Mouse (Mus musculus) midbrain, embryonic 14.5 days (tissue): ENCODE data around the gene Lsamp. TPM values are rescaled to one million over a fixed set of nuclear protein-coding genes. Genes with fewer than 3 reads are reported as not detected.

Experiments used
- ATAC-seq: fragments of 200-750 bp; cut with Nextera tagmentation; 2 replicates; pipeline ENCODE4 v1.8.0; 2017; ENCODE audit warnings: moderate number of reproducible peaks, moderate library complexity; ENCODE audit not compliant: low FRiP score, low TSS enrichment
- DNase-seq: peaks from one replicate; pipeline ENCODE4 v3.0.0-alpha.2; 2015
- H3K27ac ChIP-seq: fragments of 300-500 bp; sonication (generic); replicated peaks from 2 replicates; pipeline ENCODE4 v1.5.1; 2014; ENCODE audit warnings: mild to moderate bottlenecking, low read depth, low read length, moderate library complexity
- H3K27me3 ChIP-seq: fragments of 300-500 bp; sonication (generic); 2 replicates; pipeline ENCODE4 v1.6.1; 2014; ENCODE audit warnings: low read length, control low read depth, mixed read lengths; ENCODE audit not compliant: control insufficient read depth, insufficient read depth
- H3K36me3 ChIP-seq: fragments of 300-500 bp; sonication (generic); 2 replicates; pipeline ENCODE4 v1.6.1; 2014; ENCODE audit warnings: low read length, control low read depth; ENCODE audit not compliant: control insufficient read depth, insufficient read depth
- H3K4me1 ChIP-seq: fragments of 300-500 bp; sonication (generic); 2 replicates; pipeline ENCODE4 v1.6.1; 2014; ENCODE audit warnings: mild to moderate bottlenecking, antibody characterized with exemption, low read length, control low read depth; ENCODE audit not compliant: control insufficient read depth, insufficient read depth
- H3K4me2 ChIP-seq: fragments of 300-500 bp; sonication (generic); 2 replicates; pipeline ENCODE4 v1.6.1; 2014; ENCODE audit warnings: mild to moderate bottlenecking, low read length, moderate library complexity
- H3K4me3 ChIP-seq: fragments of 300-500 bp; sonication (generic); replicated peaks from 2 replicates; pipeline ENCODE4 v1.5.1; 2014; ENCODE audit warnings: low read depth, low read length
- H3K9ac ChIP-seq: fragments of 300-500 bp; sonication (generic); replicated peaks from 2 replicates; pipeline ENCODE4 v1.6.1; 2014; ENCODE audit warnings: mild to moderate bottlenecking, low read length, moderate library complexity
- H3K9me3 ChIP-seq: fragments of 300-500 bp; sonication (generic); 2 replicates; pipeline ENCODE4 v1.6.1; 2016; ENCODE audit warnings: low read length, control low read depth, mixed read lengths; ENCODE audit not compliant: control insufficient read depth
- WGBS: fragments of 180-500 bp; shearing (Covaris S2); extraction: QIAGEN DNeasy Blood & Tissue Kit; methylation state at CpG from one replicate; pipeline ENCODE4 v1.1.7; 2014; 5-methylcytosine and 5-hydroxymethylcytosine counted together
- polyA plus RNA-seq: library from polyadenylated mRNA; unstranded; fragments of >200 nt; fragmentation: Nextera tagmentation; extraction: Ambion mirVana; gene quantifications from 2 replicates; pipeline ENCODE4 v1.2.1, GENCODE M21; 2014

Gene Lsamp
- polyA plus RNA-seq, 1 experiment from 2014 or later: 79.5 TPM

GRCm38 (mm10) chr16:42113246-42113645 is 2129.1 kb downstream of the Lsamp start:
- 91% methylated on average over 2 of the region's 2 CpGs for WGBS
- no peaks in the 10 kb centered on the region for H3K9me3 ChIP-seq
- no peak overlapping the region for H3K9ac ChIP-seq
- H3K4me3 ChIP-seq: no peak overlapping the region
- DNase-seq: no peak
- no peaks in the 10 kb centered on the region for H3K27me3 ChIP-seq
- no peaks in the 10 kb centered on the region for H3K36me3 ChIP-seq
- no peak overlapping the region for H3K4me2 ChIP-seq
- ATAC-seq: no peak
- no peak overlapping the region for H3K27ac ChIP-seq
- no peaks in the 10 kb centered on the region for H3K4me1 ChIP-seq

GRCm38 (mm10) chr16:42121788-42122187 is 2137.6 kb downstream of the Lsamp start:
- 88% methylated on average over 6 of the region's 6 CpGs for WGBS
- no peaks in the 10 kb centered on the region for H3K9me3 ChIP-seq
- no peaks in the 10 kb centered on the region for H3K27me3 ChIP-seq
- H3K36me3 ChIP-seq: no peaks in the 10 kb centered on the region
- no peak overlapping the region for H3K27ac ChIP-seq
- H3K4me1 ChIP-seq: no peaks in the 10 kb centered on the region
- no peak overlapping the region for H3K9ac ChIP-seq
- DNase-seq (no peak), ATAC-seq (no peak)
- H3K4me2 ChIP-seq: no peak overlapping the region
- no peak overlapping the region for H3K4me3 ChIP-seq

DNA sequence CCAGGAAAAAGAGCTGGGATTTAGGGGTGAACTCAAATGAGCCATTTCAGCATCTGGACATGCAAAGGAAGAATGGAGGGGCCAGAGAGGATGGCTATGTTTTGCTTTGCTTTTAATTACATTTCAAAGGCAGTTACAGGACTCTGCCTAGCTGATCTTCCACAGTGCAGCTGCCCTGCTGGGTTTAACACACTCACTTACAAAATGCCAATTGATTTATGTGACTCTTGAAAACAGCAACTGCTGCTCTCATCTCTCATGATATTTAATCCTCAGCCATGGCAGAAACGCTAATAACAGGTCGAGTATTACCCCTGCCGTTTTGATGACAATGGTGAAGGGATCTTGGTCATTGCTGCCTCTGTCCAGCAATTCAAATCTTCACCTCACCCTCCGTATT is 2139.7 kb downstream of the Lsamp start:
- Histone ChIP-seq H3K4me3 (no peak overlapping the region), H3K4me1 (no peaks in the 10 kb centered on the region), H3K9ac (no peak overlapping the region), H3K9me3 (no peaks in the 10 kb centered on the region), H3K4me2 (no peak overlapping the region), H3K27me3 (no peaks in the 10 kb centered on the region), H3K27ac (no peak overlapping the region), H3K36me3 (no peaks in the 10 kb centered on the region)
- WGBS: 40% methylated on average over 4 of the region's 4 CpGs
- ATAC-seq (no peak), DNase-seq (no peak)

- ATAC-seq (no peak), DNase-seq (no peak)
- no peak overlapping the region for H3K9ac ChIP-seq
- no peak overlapping the region for H3K27ac ChIP-seq
- H3K4me2 ChIP-seq: no peak overlapping the region
- H3K4me1 ChIP-seq: no peaks in the 10 kb centered on the region
- H3K36me3 ChIP-seq: no peaks in the 10 kb centered on the region
- H3K27me3 ChIP-seq: no peaks in the 10 kb centered on the region
- WGBS: 86% methylated on average over 2 of the region's 2 CpGs
- no peaks in the 10 kb centered on the region for H3K9me3 ChIP-seq
- no peak overlapping the region for H3K4me3 ChIP-seq
Observed at GRCm38 (mm10) chr16:42126061-42126460, 2141.9 kb downstream of the Lsamp start.

DNA sequence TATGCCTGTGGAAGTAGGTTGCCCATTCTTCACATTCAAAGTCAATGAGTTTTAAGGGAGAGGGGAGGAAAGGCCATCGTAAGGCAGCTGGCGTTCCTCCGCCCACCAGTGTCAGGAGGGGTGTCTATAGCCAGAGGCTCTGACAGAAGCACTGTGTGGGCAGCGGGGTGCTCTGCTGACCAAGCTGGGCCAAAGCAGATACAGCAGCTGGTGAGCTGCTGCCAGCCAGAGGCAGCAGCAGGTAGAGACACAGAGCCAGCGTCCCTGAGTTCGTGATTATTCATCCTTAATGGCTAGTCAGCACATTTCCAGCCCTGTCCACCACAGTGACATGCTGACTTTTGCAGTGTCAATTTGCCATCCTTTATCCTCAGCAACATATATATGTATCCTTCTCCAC is 2163.0 kb downstream of the Lsamp start:
- Histone ChIP-seq H3K4me1 (no peaks in the 10 kb centered on the region), H3K9me3 (no peaks in the 10 kb centered on the region), H3K4me2 (no peak overlapping the region), H3K27ac (no peak overlapping the region), H3K4me3 (no peak overlapping the region), H3K27me3 (no peaks in the 10 kb centered on the region), H3K9ac (no peak overlapping the region), H3K36me3 (no peaks in the 10 kb centered on the region)
- ATAC-seq (no peak), DNase-seq (no peak)
- WGBS: 45% methylated on average over 6 of the region's 6 CpGs

DNA sequence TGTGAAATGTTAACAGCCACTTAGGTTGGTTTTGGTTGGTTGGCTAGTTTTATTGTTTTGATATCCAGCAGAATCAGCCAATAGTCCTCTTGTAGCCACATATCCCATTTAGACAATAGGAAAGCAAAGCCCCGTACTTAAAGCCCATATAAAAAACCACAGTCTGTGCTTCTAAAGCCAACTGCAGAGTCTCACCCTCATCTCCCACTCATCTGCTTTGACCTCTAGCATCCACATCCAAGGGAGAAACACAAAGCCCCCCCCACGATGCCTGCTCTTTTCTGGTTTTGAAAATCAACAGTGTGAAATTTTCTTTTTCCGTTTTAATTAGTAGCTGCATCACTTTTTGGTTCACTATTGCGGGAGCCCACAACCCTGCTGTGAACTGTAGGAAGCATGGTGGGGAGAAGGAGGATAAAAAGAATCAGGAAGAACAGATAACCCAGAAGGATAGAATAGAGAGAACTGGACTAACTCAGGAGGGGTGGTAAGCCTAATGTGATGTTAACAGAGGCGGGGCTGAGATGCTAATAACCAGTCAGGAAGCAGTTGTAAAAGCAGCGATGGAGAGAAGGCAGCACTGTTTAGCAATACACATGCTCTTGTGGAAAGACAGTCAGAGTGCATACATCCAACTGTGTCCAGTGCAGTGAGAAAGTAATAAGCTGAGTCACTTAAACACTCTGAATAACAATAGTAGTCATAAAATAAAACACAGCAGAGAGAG is 2165.2 kb downstream of the Lsamp start:
- Histone ChIP-seq H3K27ac (no peak overlapping the region), H3K9me3 (no peaks in the 10 kb centered on the region)

DNA sequence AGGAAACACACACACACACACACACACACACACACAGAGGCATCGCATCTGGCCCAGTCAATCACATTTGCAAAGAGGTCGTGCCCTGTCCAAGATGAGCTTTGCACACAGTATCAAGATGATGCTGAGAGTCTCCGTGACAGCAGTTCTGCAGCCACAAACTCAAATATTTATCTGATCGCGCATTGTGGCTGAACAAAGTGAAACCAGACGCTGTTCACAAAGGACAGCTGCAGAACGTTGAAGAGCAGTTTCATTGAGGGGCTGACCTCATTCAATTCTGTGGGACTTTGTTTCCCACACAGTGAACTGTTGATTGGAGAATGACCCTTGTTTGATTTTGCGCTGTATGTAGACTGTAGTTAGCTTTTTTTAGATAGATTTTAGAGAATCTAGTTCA is 2168.5 kb downstream of the Lsamp start:
- Histone ChIP-seq H3K4me2 (no peak overlapping the region), H3K9ac (no peak overlapping the region), H3K27ac (no peak overlapping the region), H3K4me3 (no peak overlapping the region), H3K27me3 (no peaks in the 10 kb centered on the region), H3K4me1 (0 out of 2 replicates have a peak, but pooled peaks cover 8% of the 10 kb centered on the region), H3K36me3 (no peaks in the 10 kb centered on the region), H3K9me3 (no peaks in the 10 kb centered on the region)
- WGBS: 57% methylated on average over 8 of the region's 8 CpGs
- ATAC-seq (no peak), DNase-seq (no peak)

More for the DNA sequence above, 2165.2 kb downstream of the Lsamp start:
- Histone ChIP-seq H3K27me3 (no peaks in the 10 kb centered on the region), H3K4me3 (no peak overlapping the region), H3K36me3 (no peaks in the 10 kb centered on the region), H3K4me1 (0 out of 2 replicates have a peak, but pooled peaks cover 2% of the 10 kb centered on the region), H3K4me2 (no peak overlapping the region), H3K9ac (no peak overlapping the region)
- no peak for ATAC-seq
- DNase-seq: no peak
- 18% methylated on average over 6 of the region's 6 CpGs for WGBS

DNA sequence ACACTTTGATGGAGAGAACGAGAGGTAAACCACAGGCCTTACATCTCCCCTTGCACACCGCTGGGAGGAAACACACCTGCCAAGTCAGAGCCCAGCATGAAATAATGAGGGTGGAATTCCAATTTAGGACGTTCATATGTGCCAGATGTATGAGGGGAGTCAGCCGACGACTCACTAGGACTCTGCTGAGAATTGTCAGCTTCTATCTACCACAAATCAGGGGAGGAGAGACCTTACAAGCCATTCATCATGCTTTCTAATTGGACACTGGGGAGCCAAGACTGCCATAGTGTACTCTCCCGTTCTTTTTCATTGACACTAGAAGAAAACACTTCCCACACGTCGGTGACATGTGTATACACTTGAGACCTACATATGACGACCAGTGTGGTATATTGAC is 2173.7 kb downstream of the Lsamp start:
- no peaks in the 10 kb centered on the region for H3K9me3 ChIP-seq
- no peak overlapping the region for H3K9ac ChIP-seq
- H3K4me2 ChIP-seq: no peak overlapping the region
- H3K27me3 ChIP-seq: no peaks in the 10 kb centered on the region
- H3K27ac ChIP-seq: no peak overlapping the region
- ATAC-seq (no peak), DNase-seq (peak; percentile 20)
- H3K4me1 ChIP-seq: 0 out of 2 replicates have a peak, but pooled peaks cover 5% of the 10 kb centered on the region
- 62% methylated on average over 9 of the region's 9 CpGs for WGBS
- H3K4me3 ChIP-seq: no peak overlapping the region
- no peaks in the 10 kb centered on the region for H3K36me3 ChIP-seq

- H3K4me3 ChIP-seq: no peak overlapping the region
- no peaks in the 10 kb centered on the region for H3K27me3 ChIP-seq
- ATAC-seq (peak; percentile 34; the same call in 1 of the 2 replicates), DNase-seq (peak; percentile 95)
- no peaks in the 10 kb centered on the region for H3K36me3 ChIP-seq
- H3K4me2 ChIP-seq: no peak overlapping the region
- H3K9me3 ChIP-seq: no peaks in the 10 kb centered on the region
- H3K27ac ChIP-seq: no peak overlapping the region
- H3K4me1 ChIP-seq: no peaks in the 10 kb centered on the region
- no peak overlapping the region for H3K9ac ChIP-seq
Observed at GRCm38 (mm10) chr16:42164941-42165340, 2180.8 kb downstream of the Lsamp start.
